Mouse (Mus musculus): ENCODE results near the gene Zswim3.

DNA sequence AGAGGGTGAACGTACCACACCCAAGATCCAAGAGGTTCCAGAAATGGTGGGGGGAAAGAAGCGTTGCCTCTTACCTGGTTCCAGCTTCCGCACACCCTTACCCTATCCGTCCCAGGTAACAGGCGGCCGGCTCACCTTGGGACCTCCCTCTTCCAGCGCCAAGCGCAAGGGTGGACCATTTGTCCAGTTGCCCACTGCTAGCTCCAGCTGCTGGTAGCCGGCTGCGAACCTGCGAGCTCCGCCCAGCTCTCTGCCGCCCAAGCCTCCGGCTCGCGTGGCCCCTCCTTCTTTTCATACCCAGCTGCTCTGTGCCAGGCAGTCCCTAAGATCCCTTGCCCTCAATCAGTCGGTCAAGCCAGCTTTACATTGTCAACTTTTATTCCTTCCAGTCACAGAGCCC lies 28.1 kb upstream of the Zswim3 start:
- no peak for TF ChIP-seq CTCF (IDR thresholded peaks at IDR 0.05; ENCODE audit: extremely low read depth, insufficient read depth, insufficient read length, insufficient replicate concordance)
- TF ChIP-seq POLR2A (IDR thresholded peaks at IDR 0.05; ENCODE audit: low read depth, low read length), result no peak

Measured in spleen, adult 2 months (tissue).